Mouse (Mus musculus) bone marrow macrophage, adult 2 months (primary cell): Measurements from ENCODE around the gene Hoxd4.

Experiments used
- CTCF ChIP-seq: IDR thresholded peaks from 2 replicates; pipeline ENCODE4 v1.5.1; 2012; ENCODE audit warnings: low read depth, mild to moderate bottlenecking, low read length, moderate library complexity
- POLR2A ChIP-seq: IDR thresholded peaks from 2 replicates; pipeline ENCODE4 v1.6.1; 2012; ENCODE audit warnings: mild to moderate bottlenecking, low read depth, low read length, borderline replicate concordance

- TF ChIP-seq CTCF, result no peak
- no peak for TF ChIP-seq POLR2A
These were observed 11.1 kb upstream of the Hoxd4 start for GRCm38 (mm10) chr2:74700546-74701112.
